Mouse (Mus musculus): Measurements from ENCODE around the gene Plekhm3.

The Plekhm3 gene

GRCm38 (mm10) chr1:64876276-64876675, 80.3 kb downstream of the Plekhm3 start:
- no peak for DNase-seq (ENCODE audit: low read depth, low spot score)

- no peak for DNase-seq (ENCODE audit: low read depth, low spot score)
Measured at GRCm38 (mm10) chr1:64875712-64876111, 80.9 kb downstream of the Plekhm3 start.

- no peak for DNase-seq (ENCODE audit: low read depth, low spot score)
Measured at GRCm38 (mm10) chr1:64875156-64875555, 81.5 kb downstream of the Plekhm3 start.

- no peak for DNase-seq (ENCODE audit: low read depth, low spot score)
Measured at GRCm38 (mm10) chr1:64871956-64872355, 84.7 kb downstream of the Plekhm3 start.

- no peak for DNase-seq (ENCODE audit: low read depth, low spot score)
Measured at GRCm38 (mm10) chr1:64867684-64868083, 88.9 kb downstream of the Plekhm3 start.

GRCm38 (mm10) chr1:64866140-64866539, 90.5 kb downstream of the Plekhm3 start:
- no peak for DNase-seq (ENCODE audit: low read depth, low spot score)

GRCm38 (mm10) chr1:64860235-64860920, 96.2 kb downstream of the Plekhm3 start:
- DNase-seq (ENCODE audit: low read depth, low spot score) = no peak

GRCm38 (mm10) chr1:64859826-64860225, 96.8 kb downstream of the Plekhm3 start:
- DNase-seq (ENCODE audit: low read depth, low spot score) = no peak

- no peak for DNase-seq (ENCODE audit: low read depth, low spot score)
Measured at GRCm38 (mm10) chr1:64854835-64855234, 101.8 kb downstream of the Plekhm3 start.

- DNase-seq (ENCODE audit: low read depth, low spot score) = peak; percentile 14
Measured at GRCm38 (mm10) chr1:64853738-64854730, 102.6 kb downstream of the Plekhm3 start.

- no peak for DNase-seq (ENCODE audit: low read depth, low spot score)
Measured at GRCm38 (mm10) chr1:64853244-64853643, 103.4 kb downstream of the Plekhm3 start.

- DNase-seq (ENCODE audit: low read depth, low spot score) = no peak
Measured at GRCm38 (mm10) chr1:64852272-64852671, 104.4 kb downstream of the Plekhm3 start.

- DNase-seq (ENCODE audit: low read depth, low spot score) = no peak
Measured at GRCm38 (mm10) chr1:64850345-64850744, 106.3 kb downstream of the Plekhm3 start.

GRCm38 (mm10) chr1:64848996-64849395, 107.6 kb downstream of the Plekhm3 start:
- DNase-seq (ENCODE audit: low read depth, low spot score) = no peak

GRCm38 (mm10) chr1:64848081-64848480, 108.5 kb downstream of the Plekhm3 start:
- DNase-seq (ENCODE audit: low read depth, low spot score) = no peak

- no peak for DNase-seq (ENCODE audit: low read depth, low spot score)
Measured at GRCm38 (mm10) chr1:64847565-64847964, 109.1 kb downstream of the Plekhm3 start.

- DNase-seq (ENCODE audit: low read depth, low spot score) = no peak
Measured at GRCm38 (mm10) chr1:64844978-64845377, 111.6 kb downstream of the Plekhm3 start.

- DNase-seq (ENCODE audit: low read depth, low spot score) = no peak
Measured at GRCm38 (mm10) chr1:64843900-64844616, 112.6 kb downstream of the Plekhm3 start.

- DNase-seq (ENCODE audit: low read depth, low spot score) = no peak
Measured at GRCm38 (mm10) chr1:64840930-64841329, 115.7 kb downstream of the Plekhm3 start.

GRCm38 (mm10) chr1:64836584-64836983, 120.0 kb downstream of the Plekhm3 start:
- DNase-seq (ENCODE audit: low read depth, low spot score) = no peak

GRCm38 (mm10) chr1:64836114-64836513, 120.5 kb downstream of the Plekhm3 start:
- no peak for DNase-seq (ENCODE audit: low read depth, low spot score)

- no peak for DNase-seq (ENCODE audit: low read depth, low spot score)
Measured at GRCm38 (mm10) chr1:64831552-64831951, 125.1 kb downstream of the Plekhm3 start.
